In the genomic region with DNA sequence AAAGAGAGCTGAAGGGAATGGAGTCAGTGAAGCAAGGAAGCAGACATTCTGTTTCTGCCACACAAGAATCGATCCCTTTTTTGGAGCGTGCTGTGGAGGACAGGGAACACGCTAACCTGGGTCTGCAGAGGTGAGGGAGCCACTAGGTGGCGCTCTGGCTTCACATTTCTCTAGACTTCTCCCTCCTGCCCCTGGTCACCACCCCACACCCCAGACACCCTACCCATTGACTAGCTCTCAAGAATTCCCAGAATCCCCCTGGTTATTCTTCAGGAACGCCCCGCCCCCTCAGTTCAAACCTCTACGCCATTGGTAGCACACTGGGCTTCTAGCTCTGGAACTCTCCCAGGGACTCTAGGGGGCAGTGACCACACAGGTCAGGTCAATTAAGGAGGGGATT, we compare ENCODE assay signal across 8 mouse cellular contexts. TPM values are rescaled to one million over a fixed set of nuclear protein-coding genes. Genes with fewer than 3 reads are reported as not detected.
DNase-seq lines count a peak whose midpoint lies in the region; ATAC-seq lines count a peak whose summit lies in the region.

No protein-coding gene starts in this region.

- no peaks in the 10 kb centered on the region for H3K36me3 ChIP-seq in hindbrain, embryonic 11.5 days (ENCODE audit: control insufficient read depth, insufficient read depth, low read length)

- H3K27ac ChIP-seq in hindbrain, embryonic 11.5 days (ENCODE audit: low read depth, low read length): no peak overlapping the region

- H3K4me3 ChIP-seq in hindbrain, embryonic 11.5 days (ENCODE audit: low read depth, low read length): no peak overlapping the region

- no peaks in the 10 kb centered on the region for H3K4me1 ChIP-seq in hindbrain, embryonic 11.5 days (replicated peaks; ENCODE audit: control insufficient read depth, insufficient read depth, low read length)

- WGBS in hindbrain, embryonic 11.5 days: 38% methylated on average over 7 of the region's 7 CpGs

- H3K9me3 ChIP-seq in hindbrain, embryonic 11.5 days (ENCODE audit: control insufficient read depth, low read length): no peaks in the 10 kb centered on the region

- no peaks in the 10 kb centered on the region for H3K27me3 ChIP-seq in hindbrain, embryonic 11.5 days (ENCODE audit: control insufficient read depth, insufficient read depth, low read length)

- H3K9ac ChIP-seq in hindbrain, embryonic 11.5 days (ENCODE audit: low read depth, low read length): no peak overlapping the region

- DNase-seq in ZHBTc4 (ENCODE audit: low read depth, low spot score): peak; percentile 97
- peak; percentile 81 to 87 for DNase-seq in cerebellum, postnatal 14 days
- peak; percentile 53 to 55 for DNase-seq in frontal cortex, postnatal 14 days (ENCODE audit: low spot score in 2 of 2)
- DNase-seq in hindbrain, embryonic 11.5 days (ENCODE audit: low spot score): peak; percentile 83
- DNase-seq in layer of hippocampus, adult 9-11 months: peak; percentile 69
- DNase-seq in lung, postnatal 25 days (ENCODE audit: low spot score): peak; percentile 80
- DNase-seq in right cerebral cortex, adult 2 months (ENCODE audit: low spot score in 2 of 2): peak; percentile 75 to 79
- DNase-seq in urinary bladder, postnatal 4 days (ENCODE audit: low spot score in 2 of 2): peak; percentile 55 to 72

- H3K4me2 ChIP-seq in hindbrain, embryonic 11.5 days (replicated peaks; ENCODE audit: low read depth, low read length): no peak overlapping the region

- ATAC-seq in hindbrain, embryonic 11.5 days (ENCODE audit: low FRiP score): peak; percentile 60; the same call in 1 of the 2 replicates

RNA-seq across cellular contexts. Expression of gene Pmvk, which starts 4.8 kb away (rescaled TPM):
- 72.2 and 79.6 TPM in 2 replicates for polyA plus RNA-seq in hindbrain, embryonic 11.5 days (2014; fragmentation: Nextera tagmentation; extraction: Ambion mirVana)

RNA-seq across cellular contexts. Expression of gene Pbxip1, which starts 13.0 kb away (rescaled TPM):
- polyA plus RNA-seq in hindbrain, embryonic 11.5 days (2014; fragmentation: Nextera tagmentation; extraction: Ambion mirVana): 8.6 and 10.7 TPM in 2 replicates

RNA-seq across cellular contexts. Expression of gene Pygo2, which starts 19.5 kb away (rescaled TPM):
- 45.0 and 54.5 TPM in 2 replicates for polyA plus RNA-seq in hindbrain, embryonic 11.5 days (2014; fragmentation: Nextera tagmentation; extraction: Ambion mirVana)

RNA-seq across cellular contexts. Expression of gene Shc1, which starts 31.3 kb away (rescaled TPM):
- 32.2 and 37.0 TPM in 2 replicates for polyA plus RNA-seq in hindbrain, embryonic 11.5 days (2014; fragmentation: Nextera tagmentation; extraction: Ambion mirVana)

RNA-seq across cellular contexts. Expression of gene Cks1b, which starts 31.4 kb away (rescaled TPM):
- polyA plus RNA-seq in hindbrain, embryonic 11.5 days (2014; fragmentation: Nextera tagmentation; extraction: Ambion mirVana): 411 and 414 TPM in 2 replicates
